Mouse (Mus musculus) spleen, postnatal 14 days (tissue): ENCODE results near the gene Vmn1r176.
"Not testable (repeated sequence)": the region's sequence is repeated elsewhere in the genome, so short reads cannot be mapped to it uniquely, and the experiment has no call there.

Experiments used
- DNase-seq, 2 experiments: peaks; one replicate each; pipeline ENCODE4 v3.0.0; 2021 to 2022; ENCODE audit warnings: low spot score in 2 of 2

Vmn1r176 gene

GRCm38 (mm10) chr7:23837272-23837671 is at the start of gene Vmn1r176:
Gene Vmn1r176 (minus strand): TSS chr7:23837372.
- DNase-seq, result not testable (repeated sequence)

- not testable (repeated sequence) for DNase-seq
These were observed 39.7 kb upstream of the Vmn1r176 start for GRCm38 (mm10) chr7:23876918-23877317.

DNA sequence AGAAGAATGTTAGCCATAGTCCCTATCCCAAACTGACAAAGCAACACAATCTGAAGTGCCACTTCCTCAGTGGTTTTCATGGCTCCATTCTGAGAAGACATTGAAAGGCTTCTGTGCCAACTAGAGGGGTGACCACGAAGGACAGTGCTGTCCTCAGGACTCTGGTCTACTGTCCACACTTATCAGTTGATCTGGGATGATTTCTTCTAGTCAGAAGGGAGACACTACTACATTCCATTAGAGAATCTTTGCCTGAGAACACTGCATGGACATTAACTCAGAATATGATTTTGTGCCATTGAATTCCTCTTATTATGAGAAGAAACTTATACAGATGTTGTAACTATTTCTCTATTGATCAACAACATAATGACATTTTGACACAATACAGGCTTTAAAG is 29.2 kb upstream of the Vmn1r176 start, which contains the start of gene Vmn1r177:
Vmn1r177 (minus strand) TSS at position 101 of the 400 bp plus-strand sequence.
- not testable (repeated sequence) for DNase-seq

DNA sequence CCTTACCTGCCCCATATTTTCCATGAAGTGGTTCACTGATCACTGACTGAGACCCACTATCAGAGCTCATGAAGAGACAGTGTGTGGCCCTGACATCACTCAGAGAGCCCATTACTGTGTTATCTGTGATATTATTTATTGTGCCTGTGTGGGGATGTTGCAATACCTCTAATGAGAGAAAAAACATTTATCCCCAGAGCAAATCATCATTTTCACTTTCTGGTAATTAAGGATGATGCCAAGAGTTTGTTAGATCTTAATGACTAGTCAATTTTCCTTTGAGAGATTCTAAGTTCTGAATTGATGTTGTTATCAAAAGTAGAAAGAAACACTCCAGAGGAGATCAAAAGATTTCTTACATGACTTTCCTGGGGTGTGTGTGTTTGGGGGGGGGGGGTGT is 26.6 kb downstream of the Vmn1r176 start, which contains the start of gene Vmn1r175:
Vmn1r175 (minus strand) TSS at position 101 of the 400 bp plus-strand sequence.
- DNase-seq, result not testable (repeated sequence)

DNA sequence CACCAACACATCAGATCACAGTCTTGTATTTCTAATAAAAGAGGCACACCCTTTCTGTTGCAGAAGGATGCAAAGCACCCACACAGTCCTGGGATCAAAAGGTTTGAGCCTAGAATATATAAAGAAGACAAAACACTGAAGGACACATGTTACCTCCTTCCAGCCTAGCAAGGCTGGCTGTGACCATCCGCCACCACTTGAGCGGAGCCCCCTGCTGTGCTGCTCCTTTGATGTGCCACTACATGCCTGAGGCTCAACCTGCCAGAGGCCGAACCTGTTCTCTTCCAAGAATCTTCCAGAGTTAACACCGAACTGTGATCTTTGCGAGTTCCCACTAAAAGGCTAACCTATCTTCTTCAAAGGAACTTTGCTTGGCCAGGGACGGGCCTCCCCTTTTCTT is 52.6 kb downstream of the Vmn1r176 start:
- no peak for DNase-seq
